Mouse (Mus musculus): ENCODE measurements at regions not wholly inside any gene's neighbourhood (a gene's known extent, or its start where the extent isn't known, plus 50 kb on each side); places are given as distances from the start of the nearest gene placed in this dataset.

DNA sequence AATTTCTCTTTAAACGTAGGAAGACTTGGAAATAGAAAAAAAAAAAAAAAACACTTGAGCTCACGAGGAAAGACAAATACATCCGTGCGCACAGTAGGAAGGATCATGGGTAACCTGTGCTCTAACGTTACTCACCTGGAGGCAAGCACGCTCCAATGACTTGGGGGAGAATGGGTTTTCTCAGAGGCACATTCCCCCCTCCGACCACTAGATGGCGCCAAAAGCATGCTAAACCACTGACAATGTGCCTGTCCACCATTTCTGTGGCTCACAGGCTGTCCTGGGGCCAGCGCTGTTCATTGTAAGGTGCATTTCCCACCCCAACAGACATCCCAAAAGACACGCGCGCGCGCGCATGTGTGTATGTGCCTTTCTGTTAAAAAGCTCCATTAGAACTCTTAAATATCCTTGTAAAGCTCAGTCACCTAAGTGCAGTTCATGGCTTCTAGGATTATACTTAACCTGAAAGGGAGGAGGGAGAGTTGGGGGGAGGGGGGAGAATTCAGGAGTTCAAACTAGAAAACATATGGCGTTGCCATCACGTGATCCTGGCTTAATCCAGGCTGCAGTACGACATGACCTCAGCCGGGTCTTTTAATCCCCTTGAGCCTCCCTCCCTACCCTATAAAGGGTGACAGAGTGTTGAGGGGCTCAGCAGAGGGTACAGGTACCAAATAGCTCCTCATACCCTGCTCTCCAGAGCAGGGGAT lies 111.9 kb downstream of the Ddx11 start:
- H3K4me1 ChIP-seq (ENCODE audit: control insufficient read depth in 2 of 2, insufficient read depth in 2 of 2, low read length in 2 of 2, poor library complexity in 1 of 2), result peaks cover 2 to 14% of the 10 kb centered on the region in 2 experiments; a peak in 2 of 4 replicates
- peak; percentile 93 for DNase-seq (ENCODE audit: low read depth, low spot score)
- H3K9me3 ChIP-seq (ENCODE audit: control insufficient read depth, insufficient read depth, low read depth, low read length), result no peaks in the 10 kb centered on the region
- H3K9ac ChIP-seq (ENCODE audit: insufficient read depth, low read depth, low read length, poor library complexity, severe bottlenecking), result no peak overlapping the region
- no peak overlapping the region for H3K4me3 ChIP-seq (ENCODE audit: insufficient read depth in 1 of 2, low read depth in 1 of 2, low read length in 2 of 2, poor library complexity in 1 of 2, severe bottlenecking in 1 of 2)
- peak; percentile 60 for TF ChIP-seq ZNF384 (IDR thresholded peaks at IDR 0.05; ENCODE audit: low read depth, low read length)
- TF ChIP-seq MAFK (IDR thresholded peaks at IDR 0.05; ENCODE audit: insufficient read depth, low read depth, low read length), result no peak
- TF ChIP-seq ZC3H11A (IDR thresholded peaks at IDR 0.05; ENCODE audit: borderline replicate concordance, low read depth, low read length), result peak; percentile 97
- no peak for TF ChIP-seq CHD2 (IDR thresholded peaks at IDR 0.05; ENCODE audit: low read depth, low read length)
- in situ Hi-C loops (cut with MboI; ENCODE audit: low sequenced_read_pairs in 2 of 2, unreplicated experiment in 2 of 2), result loop anchor here (5.0 to 25.0 kb wide), 3 partner anchors 250 to 527 kb away; no protein-coding TSS in a partner anchor
- H3K27ac ChIP-seq (ENCODE audit: insufficient read depth, low read depth, low read length, poor library complexity, severe bottlenecking), result no peak overlapping the region
- no peaks in the 10 kb centered on the region for H3K36me3 ChIP-seq (ENCODE audit: control insufficient read depth, insufficient read depth, low read length, poor library complexity, severe bottlenecking)

- Histone ChIP-seq H3K27ac (ENCODE audit: insufficient read depth, low read depth, low read length, poor library complexity, severe bottlenecking) (no peak overlapping the region), H3K36me3 (ENCODE audit: control insufficient read depth, insufficient read depth, low read length, poor library complexity, severe bottlenecking) (no peaks in the 10 kb centered on the region), H3K4me3 (ENCODE audit: insufficient read depth in 1 of 2, low read depth in 1 of 2, low read length in 2 of 2, poor library complexity in 1 of 2, severe bottlenecking in 1 of 2) (no peak overlapping the region), H3K9me3 (ENCODE audit: control insufficient read depth, insufficient read depth, low read depth, low read length) (no peaks in the 10 kb centered on the region), H3K9ac (ENCODE audit: insufficient read depth, low read depth, low read length, poor library complexity, severe bottlenecking) (no peak overlapping the region), H3K4me1 (ENCODE audit: control insufficient read depth in 2 of 2, insufficient read depth in 2 of 2, low read length in 2 of 2, poor library complexity in 1 of 2) (peaks cover 2 to 14% of the 10 kb centered on the region in 2 experiments; a peak in 2 of 4 replicates)
- no peak for DNase-seq (ENCODE audit: low read depth, low spot score)
- in situ Hi-C loops (cut with MboI; ENCODE audit: low sequenced_read_pairs in 2 of 2, unreplicated experiment in 2 of 2), result loop anchor here (5.0 to 25.0 kb wide), 3 partner anchors 249 to 526 kb away; no protein-coding TSS in a partner anchor
- TF ChIP-seq CHD2 (IDR thresholded peaks at IDR 0.05; ENCODE audit: low read depth, low read length) (no peak), ZC3H11A (IDR thresholded peaks at IDR 0.05; ENCODE audit: borderline replicate concordance, low read depth, low read length) (no peak), MAFK (IDR thresholded peaks at IDR 0.05; ENCODE audit: insufficient read depth, low read depth, low read length) (no peak), ZNF384 (IDR thresholded peaks at IDR 0.05; ENCODE audit: low read depth, low read length) (no peak), HCFC1 (IDR thresholded peaks at IDR 0.05; ENCODE audit: borderline replicate concordance, insufficient read depth, low read length) (no peak)
These were observed 112.6 kb downstream of the Ddx11 start for GRCm38 (mm10) chr17:66235806-66236335.

- H3K9me3 ChIP-seq (ENCODE audit: control insufficient read depth, insufficient read depth, low read depth, low read length), result no peaks in the 10 kb centered on the region
- in situ Hi-C loops (cut with MboI; ENCODE audit: low sequenced_read_pairs in 2 of 2, unreplicated experiment in 2 of 2), result loop anchor here in 1 of 2 experiments (25.0 kb wide), 1 partner anchor 520 kb away; no protein-coding TSS in a partner anchor
- H3K9ac ChIP-seq (ENCODE audit: insufficient read depth, low read depth, low read length, poor library complexity, severe bottlenecking), result no peak overlapping the region
- DNase-seq (ENCODE audit: low read depth, low spot score), result no peak
- H3K4me1 ChIP-seq (ENCODE audit: control insufficient read depth in 2 of 2, insufficient read depth in 2 of 2, low read length in 2 of 2, poor library complexity in 1 of 2), result peaks cover 0 to 7% of the 10 kb centered on the region in 2 experiments; a peak in 2 of 4 replicates
- no peak overlapping the region for H3K4me3 ChIP-seq (ENCODE audit: insufficient read depth in 1 of 2, low read depth in 1 of 2, low read length in 2 of 2, poor library complexity in 1 of 2, severe bottlenecking in 1 of 2)
- no peak for TF ChIP-seq ZC3H11A (IDR thresholded peaks at IDR 0.05; ENCODE audit: borderline replicate concordance, low read depth, low read length)
- no peak for TF ChIP-seq ZNF384 (IDR thresholded peaks at IDR 0.05; ENCODE audit: low read depth, low read length)
- no peak for TF ChIP-seq MAFK (IDR thresholded peaks at IDR 0.05; ENCODE audit: insufficient read depth, low read depth, low read length)
- TF ChIP-seq HCFC1 (IDR thresholded peaks at IDR 0.05; ENCODE audit: borderline replicate concordance, insufficient read depth, low read length), result no peak
- no peak for TF ChIP-seq CHD2 (IDR thresholded peaks at IDR 0.05; ENCODE audit: low read depth, low read length)
- H3K27ac ChIP-seq (ENCODE audit: insufficient read depth, low read depth, low read length, poor library complexity, severe bottlenecking), result no peak overlapping the region
- no peaks in the 10 kb centered on the region for H3K36me3 ChIP-seq (ENCODE audit: control insufficient read depth, insufficient read depth, low read length, poor library complexity, severe bottlenecking)
These were observed 118.7 kb downstream of the Ddx11 start for GRCm38 (mm10) chr17:66241868-66242622.

DNA sequence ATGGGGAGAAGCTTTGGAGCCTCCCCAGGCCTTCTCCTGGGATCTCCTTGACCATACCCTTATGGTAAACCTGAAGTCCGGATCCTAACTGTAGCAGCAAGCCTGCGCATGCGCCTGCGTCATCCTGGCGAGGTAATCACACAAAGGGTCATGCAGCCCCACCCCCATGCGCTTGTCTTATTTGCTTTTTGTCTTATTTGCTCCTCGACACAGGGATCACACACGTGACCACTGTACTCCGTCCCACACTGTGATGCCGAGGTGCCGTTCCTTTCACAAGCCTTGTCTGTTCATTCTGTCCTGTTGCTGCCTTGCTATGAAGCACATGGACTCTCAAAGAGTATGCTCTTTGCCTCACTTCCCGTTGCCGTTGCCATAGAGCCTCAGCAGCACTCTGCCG lies 120.9 kb downstream of the Ddx11 start:
- H3K9me3 ChIP-seq (ENCODE audit: control insufficient read depth, insufficient read depth, low read depth, low read length), result no peaks in the 10 kb centered on the region
- in situ Hi-C loops (cut with MboI; ENCODE audit: low sequenced_read_pairs in 2 of 2, unreplicated experiment in 2 of 2), result loop anchor here in 1 of 2 experiments (25.0 kb wide), 1 partner anchor 518 kb away; no protein-coding TSS in a partner anchor

More for the DNA sequence above, 120.9 kb downstream of the Ddx11 start:
- no peak overlapping the region for H3K4me3 ChIP-seq (ENCODE audit: insufficient read depth in 1 of 2, low read depth in 1 of 2, low read length in 2 of 2, poor library complexity in 1 of 2, severe bottlenecking in 1 of 2)
- H3K9ac ChIP-seq (ENCODE audit: insufficient read depth, low read depth, low read length, poor library complexity, severe bottlenecking), result no peak overlapping the region
- H3K27ac ChIP-seq (ENCODE audit: insufficient read depth, low read depth, low read length, poor library complexity, severe bottlenecking), result no peak overlapping the region
- no peaks in the 10 kb centered on the region for H3K36me3 ChIP-seq (ENCODE audit: control insufficient read depth, insufficient read depth, low read length, poor library complexity, severe bottlenecking)
- TF ChIP-seq ZNF384 (IDR thresholded peaks at IDR 0.05; ENCODE audit: low read depth, low read length), result no peak
- no peak for TF ChIP-seq HCFC1 (IDR thresholded peaks at IDR 0.05; ENCODE audit: borderline replicate concordance, insufficient read depth, low read length)
- TF ChIP-seq MAFK (IDR thresholded peaks at IDR 0.05; ENCODE audit: insufficient read depth, low read depth, low read length), result no peak
- TF ChIP-seq ZC3H11A (IDR thresholded peaks at IDR 0.05; ENCODE audit: borderline replicate concordance, low read depth, low read length), result no peak
- no peak for TF ChIP-seq CHD2 (IDR thresholded peaks at IDR 0.05; ENCODE audit: low read depth, low read length)
- no peak for DNase-seq (ENCODE audit: low read depth, low spot score)
- peaks cover 0 to 3% of the 10 kb centered on the region in 2 experiments; a peak in 2 of 4 replicates for H3K4me1 ChIP-seq (ENCODE audit: control insufficient read depth in 2 of 2, insufficient read depth in 2 of 2, low read length in 2 of 2, poor library complexity in 1 of 2)
